Comparison of ENCODE assay signal across 12 mouse cellular contexts in genomic region chr6:114461536-114461935, GRCm38 (mm10).
DNase-seq lines count a peak whose midpoint lies in the region; ATAC-seq and TF ChIP-seq lines count a peak whose summit lies in the region.
"Had no signal": no experiment of that assay in that cellular context is flagged by ENCODE, and none has a peak within 500 bp of the region (broad histone marks: within the 10 kb centered on the region; RNA-seq: fewer than 3 reads in every experiment).

No protein-coding gene starts in this region.

- H3K4me3 ChIP-seq in kidney, embryonic 14.5 days (ENCODE audit: low read length) = no peak overlapping the region
- no peak overlapping the region for H3K4me3 ChIP-seq in CH12.LX (replicated peaks in 1 of 3; ENCODE audit: low read depth in 2 of 3, low read length in 2 of 3, poor library complexity in 1 of 3)
- no peak overlapping the region for H3K4me3 ChIP-seq in embryonic facial prominence, embryonic 10.5 days
- H3K4me3 ChIP-seq: hindbrain, embryonic 12.5 days; neural tube, embryonic 12.5 days had no signal

- no peaks in the 10 kb centered on the region for H3K79me2 ChIP-seq in CH12.LX (replicated peaks; ENCODE audit: control insufficient read depth, extremely low read depth, insufficient read depth, poor library complexity, severe bottlenecking)

- TF ChIP-seq RAD21 in CH12.LX (IDR thresholded peaks at IDR 0.05; ENCODE audit: low read depth, low read length) = peak; percentile 42

- TF ChIP-seq EP300 in CH12.LX (IDR thresholded peaks at IDR 0.05; ENCODE audit: low read length) = no peak

- peak; percentile 25 to 57; a peak in 2 of 4 replicates for TF ChIP-seq CTCF in CH12.LX (conservative IDR thresholded peaks at IDR 0.05 in 1 of 2, IDR thresholded peaks at IDR 0.05 in 1 of 2; ENCODE audit: low read depth in 2 of 2, low read length in 2 of 2)

- H3K27ac ChIP-seq in kidney, embryonic 14.5 days (ENCODE audit: low read depth, low read length) = no peak overlapping the region
- H3K27ac ChIP-seq in CH12.LX (ENCODE audit: insufficient read depth, low read depth) = no peak overlapping the region
- no peak overlapping the region for H3K27ac ChIP-seq in embryonic facial prominence, embryonic 10.5 days (replicated peaks)
- H3K27ac ChIP-seq: hindbrain, embryonic 12.5 days; neural tube, embryonic 12.5 days had no signal

- H3K27me3 ChIP-seq in kidney, embryonic 14.5 days (ENCODE audit: control insufficient read depth, insufficient read depth, low read length) = no peaks in the 10 kb centered on the region
- peaks cover 41% of the 10 kb centered on the region for H3K27me3 ChIP-seq in CH12.LX (replicated peaks)
- H3K27me3 ChIP-seq in embryonic facial prominence, embryonic 10.5 days (replicated peaks; ENCODE audit: low read depth, poor library complexity, severe bottlenecking) = no peaks in the 10 kb centered on the region
- H3K27me3 ChIP-seq: hindbrain, embryonic 12.5 days; neural tube, embryonic 12.5 days had no signal

- TF ChIP-seq POLR2A in CH12.LX (IDR thresholded peaks at IDR 0.05; ENCODE audit: low read depth, low read length) = no peak

- peak; percentile 33 for DNase-seq in kidney, postnatal 10 days
- DNase-seq in CH12.LX (ENCODE audit: extremely low read depth) (peak; percentile 10), NIH3T3 (ENCODE audit: low read depth) (peak; percentile 41)
- no peak for DNase-seq in embryonic facial prominence, embryonic 10.5 days (ENCODE audit: low spot score)
- DNase-seq in gastrocnemius, postnatal 36 days = no peak
- DNase-seq: adrenal gland, postnatal 36 days; gastrocnemius, postnatal 10 days; layer of hippocampus, postnatal 36 days had no signal

- H3K36me3 ChIP-seq in kidney, embryonic 14.5 days (ENCODE audit: control insufficient read depth, insufficient read depth, low read length) = no peaks in the 10 kb centered on the region
- no peaks in the 10 kb centered on the region for H3K36me3 ChIP-seq in CH12.LX (replicated peaks in 1 of 2; ENCODE audit: control insufficient read depth in 1 of 2, insufficient read depth in 1 of 2, low read length in 1 of 2)
- H3K36me3 ChIP-seq in embryonic facial prominence, embryonic 10.5 days (replicated peaks) = no peaks in the 10 kb centered on the region
- H3K36me3 ChIP-seq: hindbrain, embryonic 12.5 days; neural tube, embryonic 12.5 days had no signal

- no peak for ATAC-seq in kidney, embryonic 14.5 days (ENCODE audit: low FRiP score, low TSS enrichment)
- 0 out of 2 replicates have a peak, but pooled peaks have one; percentile 52 for ATAC-seq in megakaryocyte-erythroid progenitor cell, adult 5-6 weeks (replicated peaks; ENCODE audit: low FRiP score, low TSS enrichment, poor library complexity, severe bottlenecking)

- H3K4me1 ChIP-seq in kidney, embryonic 14.5 days (ENCODE audit: control insufficient read depth, insufficient read depth, low read length) = peaks cover 10% of the 10 kb centered on the region; the same call in 1 of the 2 replicates
- H3K4me1 ChIP-seq in CH12.LX (ENCODE audit: control insufficient read depth in 1 of 2, insufficient read depth in 2 of 2) = peaks cover 0 to 9% of the 10 kb centered on the region in 2 experiments; a peak in 2 of 4 replicates
- peaks cover 30% of the 10 kb centered on the region for H3K4me1 ChIP-seq in embryonic facial prominence, embryonic 10.5 days

- in situ Hi-C loops in CH12.LX (cut with MboI; ENCODE audit: low pct_ligation_motif_present, low pct_unique_long_range_greater_than_20kb, low sequenced_read_pairs) = loop anchor here (25.0 kb wide), 1 partner anchor 226 kb away; no protein-coding TSS in a partner anchor

- intact Hi-C loops in gastrocnemius, postnatal 36 days (cut with DNase I) = loop anchor here (5.0 kb wide), 1 partner anchor 241 kb away; no protein-coding TSS in a partner anchor

- no peak overlapping the region for H3K9ac ChIP-seq in kidney, embryonic 14.5 days (ENCODE audit: low read depth, low read length)
- no peak overlapping the region for H3K9ac ChIP-seq in CH12.LX (ENCODE audit: insufficient read depth, low read depth)
- H3K9ac ChIP-seq: hindbrain, embryonic 12.5 days; neural tube, embryonic 12.5 days had no signal

- H3K4me2 ChIP-seq in kidney, embryonic 14.5 days (replicated peaks; ENCODE audit: low read depth, low read length) = no peak overlapping the region
- no peak overlapping the region for H3K4me2 ChIP-seq in CH12.LX (ENCODE audit: insufficient read depth, low read depth, poor library complexity, severe bottlenecking)
- H3K4me2 ChIP-seq: hindbrain, embryonic 12.5 days; neural tube, embryonic 12.5 days had no signal

- no peaks in the 10 kb centered on the region for H3K9me3 ChIP-seq in kidney, embryonic 14.5 days (ENCODE audit: control insufficient read depth, low read length)
- H3K9me3 ChIP-seq in CH12.LX (replicated peaks; ENCODE audit: low read length) = peaks cover 10% of the 10 kb centered on the region
- peaks cover 9% of the 10 kb centered on the region; the same call in 1 of the 2 replicates for H3K9me3 ChIP-seq in embryonic facial prominence, embryonic 10.5 days

- dilution Hi-C loops in CH12.LX (cut with MboI; ENCODE audit: extremely low pct_ligation_motif_present, extremely low pct_unique_long_range_greater_than_20kb, low sequenced_read_pairs) = no loop called here

TF ChIP-seq in CH12.LX, 34 proteins besides CTCF, POLR2A, EP300 and RAD21:
- TF ChIP-seq MAX (IDR thresholded peaks at IDR 0.05; ENCODE audit: low read length) (no peak), PAX5 (IDR thresholded peaks at IDR 0.05; ENCODE audit: low read length) (no peak), UBTF (IDR thresholded peaks at IDR 0.05; ENCODE audit: low read depth, low read length) (no peak), HCFC1 (IDR thresholded peaks at IDR 0.05; ENCODE audit: low read depth, low read length) (no peak), NRF1 (IDR thresholded peaks at IDR 0.05; ENCODE audit: low read depth, low read length) (no peak), CHD1 (IDR thresholded peaks at IDR 0.05; ENCODE audit: low read depth, low read length) (no peak), SIN3A (IDR thresholded peaks at IDR 0.05; ENCODE audit: low read length) (no peak), GABPA (IDR thresholded peaks at IDR 0.05; ENCODE audit: insufficient replicate concordance, low read depth, low read length) (no peak), ELF1 (IDR thresholded peaks at IDR 0.05; ENCODE audit: low read depth, low read length) (no peak)

Comparison
In these comparisons a context has a peak if more than half of its experiments do, and no peak if none do; other contexts are left out.
1. DNase-seq: peak in kidney, postnatal 10 days (single experiment), CH12.LX (single experiment) and NIH3T3 (single experiment); none in embryonic facial prominence, embryonic 10.5 days (single experiment) and gastrocnemius, postnatal 36 days (0 of 2).